Mouse (Mus musculus): Measurements from ENCODE around the gene Epn2.

- TF ChIP-seq POLR2A (IDR thresholded peaks at IDR 0.05; ENCODE audit: insufficient read depth, low read depth, low read length), result 0 out of 2 replicates have a peak, but pooled peaks have one; percentile 8
- TF ChIP-seq CTCF (IDR thresholded peaks at IDR 0.05), result no peak
- TF ChIP-seq EP300 (IDR thresholded peaks at IDR 0.05; ENCODE audit: insufficient read depth, low read depth, low read length), result 0 out of 2 replicates have a peak, but pooled peaks have one; percentile 31
Measured at GRCm38 (mm10) chr11:61614401-61614800, 34.9 kb upstream of the Epn2 start.

All from heart, adult 2 months (tissue).